Mouse (Mus musculus) cerebellum, adult 2 months (tissue): ENCODE measurements at regions not wholly inside any gene's neighbourhood (a gene's known extent, or its start where the extent isn't known, plus 50 kb on each side); places are given as distances from the start of the nearest gene placed in this dataset.
A peak's percentile ranks its signal among the peaks of the same experiment; 100 is the strongest.

Source experiments
- DNase-seq, 2 experiments: peaks; one replicate each; pipeline ENCODE4 v3.0.0; 2021
- H3K27ac ChIP-seq: fragments of 200-500 bp; 2 replicates; pipeline ENCODE4 v1.5.1; 2012; ENCODE audit warnings: low read length, control low read depth, inconsistent platforms; ENCODE audit not compliant: insufficient read depth
- H3K27me3 ChIP-seq: fragments of 200-500 bp; 2 replicates; pipeline ENCODE4 v1.6.1; 2012; ENCODE audit warnings: inconsistent platforms, mild to moderate bottlenecking, low read length, moderate library complexity; ENCODE audit not compliant: control insufficient read depth, insufficient read depth
- H3K4me1 ChIP-seq: fragments of 200-500 bp; 2 replicates; pipeline ENCODE4 v1.6.1; 2011; ENCODE audit warnings: low read length; ENCODE audit not compliant: control insufficient read depth, insufficient read depth
- H3K4me3 ChIP-seq: fragments of 200-500 bp; replicated peaks from 2 replicates; pipeline ENCODE3; 2011; ENCODE audit warnings: mild to moderate bottlenecking, low read depth, low read length, control low read depth; ENCODE audit not compliant: insufficient read depth
- CTCF ChIP-seq: fragments of 200-500 bp; IDR thresholded peaks from 2 replicates; pipeline ENCODE4 v1.5.1; 2011; ENCODE audit warnings: low read depth, mild to moderate bottlenecking, control low read depth, low read length, moderate library complexity, borderline replicate concordance; ENCODE audit not compliant: insufficient read depth
- POLR2A ChIP-seq: fragments of 200-500 bp; IDR thresholded peaks from 2 replicates; pipeline ENCODE4 v1.6.1; 2011; ENCODE audit warnings: low read length, control low read depth, borderline replicate concordance; ENCODE audit not compliant: insufficient read depth
- WGBS: fragments of 180-500 bp; shearing (Covaris S2); methylation state at CpG from one replicate; pipeline ENCODE4 v1.1.7; 2018; 5-methylcytosine and 5-hydroxymethylcytosine counted together

GRCm38 (mm10) chr3:102310243-102310642 is 105.8 kb upstream of the Vangl1 start:
- no peak overlapping the region for H3K4me3 ChIP-seq
- DNase-seq = no peak
- H3K4me1 ChIP-seq = no peaks in the 10 kb centered on the region
- H3K27me3 ChIP-seq = no peaks in the 10 kb centered on the region
- WGBS = 58% methylated on average over 9 of the region's 9 CpGs
- TF ChIP-seq POLR2A (no peak), CTCF (no peak)
- H3K27ac ChIP-seq = no peak overlapping the region

- H3K27me3 ChIP-seq = no peaks in the 10 kb centered on the region
- peak; percentile 22 to 33 for DNase-seq
- no peak overlapping the region for H3K27ac ChIP-seq
- WGBS = 26% methylated on average over 9 of the region's 9 CpGs
- peak; percentile 66 for TF ChIP-seq CTCF
- no peak for TF ChIP-seq POLR2A
- no peaks in the 10 kb centered on the region for H3K4me1 ChIP-seq
- H3K4me3 ChIP-seq = no peak overlapping the region
These were observed 105.3 kb upstream of the Vangl1 start for GRCm38 (mm10) chr3:102309756-102310155.

GRCm38 (mm10) chr3:102307656-102308055 is 103.2 kb upstream of the Vangl1 start:
- no peak for DNase-seq
- 88% methylated on average over 1 of the region's 1 CpGs for WGBS
- TF ChIP-seq POLR2A (no peak), CTCF (no peak)
- no peak overlapping the region for H3K4me3 ChIP-seq
- H3K27me3 ChIP-seq = no peaks in the 10 kb centered on the region
- no peaks in the 10 kb centered on the region for H3K4me1 ChIP-seq
- H3K27ac ChIP-seq = no peak overlapping the region

- H3K4me1 ChIP-seq = no peaks in the 10 kb centered on the region
- 85% methylated on average over 3 of the region's 3 CpGs for WGBS
- DNase-seq = no peak
- TF ChIP-seq POLR2A = no peak
- no peak for TF ChIP-seq CTCF
- H3K27me3 ChIP-seq = no peaks in the 10 kb centered on the region
- H3K27ac ChIP-seq = no peak overlapping the region
- H3K4me3 ChIP-seq = no peak overlapping the region
These were observed 87.9 kb upstream of the Vangl1 start for GRCm38 (mm10) chr3:102292385-102292784.

- WGBS = 85% methylated on average over 4 of the region's 4 CpGs
- no peak overlapping the region for H3K27ac ChIP-seq
- no peaks in the 10 kb centered on the region for H3K4me1 ChIP-seq
- H3K27me3 ChIP-seq = no peaks in the 10 kb centered on the region
- TF ChIP-seq CTCF (no peak), POLR2A (no peak)
- no peak overlapping the region for H3K4me3 ChIP-seq
- no peak for DNase-seq
These were observed 77.5 kb upstream of the Vangl1 start for GRCm38 (mm10) chr3:102281983-102282382.

- H3K4me3 ChIP-seq = no peak overlapping the region
- no peaks in the 10 kb centered on the region for H3K4me1 ChIP-seq
- 98% methylated on average over 2 of the region's 2 CpGs for WGBS
- H3K27me3 ChIP-seq = no peaks in the 10 kb centered on the region
- TF ChIP-seq POLR2A = no peak
- no peak for TF ChIP-seq CTCF
- no peak for DNase-seq
- H3K27ac ChIP-seq = no peak overlapping the region
These were observed 72.3 kb upstream of the Vangl1 start for GRCm38 (mm10) chr3:102276758-102277157.

- WGBS = 82% methylated on average over 2 of the region's 2 CpGs
- TF ChIP-seq POLR2A (no peak), CTCF (no peak)
- no peak overlapping the region for H3K4me3 ChIP-seq
- no peaks in the 10 kb centered on the region for H3K4me1 ChIP-seq
- no peaks in the 10 kb centered on the region for H3K27me3 ChIP-seq
- no peak for DNase-seq
- H3K27ac ChIP-seq = no peak overlapping the region
These were observed 71.8 kb upstream of the Vangl1 start for GRCm38 (mm10) chr3:102276283-102276682.

- WGBS = 80% methylated on average over 7 of the region's 7 CpGs
- H3K4me3 ChIP-seq = no peak overlapping the region
- no peak for TF ChIP-seq CTCF
- no peak for DNase-seq
- no peak overlapping the region for H3K27ac ChIP-seq
- no peaks in the 10 kb centered on the region for H3K27me3 ChIP-seq
- H3K4me1 ChIP-seq = no peaks in the 10 kb centered on the region
These were observed 70.9 kb upstream of the Vangl1 start for GRCm38 (mm10) chr3:102275256-102276022.

GRCm38 (mm10) chr3:102270779-102271178 is 66.3 kb upstream of the Vangl1 start:
- Histone ChIP-seq H3K27me3 (no peaks in the 10 kb centered on the region), H3K4me1 (no peaks in the 10 kb centered on the region), H3K4me3 (no peak overlapping the region), H3K27ac (no peak overlapping the region)
- no peak for DNase-seq
- 89% methylated on average over 6 of the region's 6 CpGs for WGBS
- TF ChIP-seq POLR2A (no peak), CTCF (no peak)
